Mouse (Mus musculus) megakaryocyte, embryonic 14.5 days (primary cell): ENCODE measurements around the gene Rps18.

Experiments used
- FLI1 ChIP-seq: IDR thresholded peaks from 2 replicates; pipeline ENCODE4 v1.6.1; 2012; ENCODE audit warnings: low read length, inconsistent platforms, mixed read lengths
- GATA1 ChIP-seq: IDR thresholded peaks from 3 replicates; pipeline ENCODE4 v1.6.1; 2012; ENCODE audit warnings: mixed read lengths, low read length, inconsistent platforms, borderline replicate concordance

GRCm38 (mm10) chr17:33940981-33941380 is 14.8 kb downstream of the Rps18 start:
- TF ChIP-seq GATA1 (no peak), FLI1 (no peak)
